Mouse (Mus musculus) thymus, adult 2 months (tissue): ENCODE data around the gene Rapgef3.

Experiments used
- CTCF ChIP-seq: fragments of 200-500 bp; IDR thresholded peaks from 2 replicates; pipeline ENCODE4 v1.5.1; 2012; ENCODE audit warnings: mild to moderate bottlenecking, control low read depth, low read length, moderate library complexity, borderline replicate concordance; ENCODE audit not compliant: control insufficient read depth, poor library complexity, insufficient read depth; ENCODE audit errors: extremely low read depth
- POLR2A ChIP-seq: fragments of 200-500 bp; IDR thresholded peaks from 2 replicates; pipeline ENCODE4 v1.6.1; 2012; ENCODE audit warnings: mild to moderate bottlenecking, low read length, control low read depth, moderate library complexity; ENCODE audit not compliant: control insufficient read depth, poor library complexity, insufficient read depth; ENCODE audit errors: extremely low read depth

GRCm38 (mm10) chr15:97773108-97773507, 5.3 kb upstream of the Rapgef3 start:
- TF ChIP-seq POLR2A (no peak), CTCF (no peak)
